Mouse (Mus musculus): ENCODE results near the gene Rln1. TPM values are rescaled to one million over a fixed set of nuclear protein-coding genes. Genes with fewer than 3 reads are reported as not detected.
A peak's percentile ranks its signal among the peaks of the same experiment; 100 is the strongest.

Rln1 gene
- total and polyA plus RNA-seq, 3 experiments, result not detected

- 0 out of 2 replicates have a peak overlapping the region, but pooled peaks have one; percentile 67 for H3K9ac ChIP-seq (ENCODE audit: insufficient read depth, low read depth)
- TF ChIP-seq RCOR1 (conservative IDR thresholded peaks at IDR 0.05; ENCODE audit: low read depth, low read length), result no peak
- no peak for TF ChIP-seq CHD2 (IDR thresholded peaks at IDR 0.05; ENCODE audit: low read length)
- peak; percentile 87 for TF ChIP-seq EP300 (IDR thresholded peaks at IDR 0.05; ENCODE audit: low read length)
- no peak for TF ChIP-seq UBTF (IDR thresholded peaks at IDR 0.05; ENCODE audit: low read depth, low read length)
- TF ChIP-seq TCF12 (IDR thresholded peaks at IDR 0.05; ENCODE audit: low read depth, low read length), result peak; percentile 77
- TF ChIP-seq MYC (IDR thresholded peaks at IDR 0.05; ENCODE audit: low read depth, low read length), result peak; percentile 74; the same call in 1 of the 2 replicates
- TF ChIP-seq IRF4 (IDR thresholded peaks at IDR 0.05; ENCODE audit: low read depth, low read length), result peak; percentile 84
- TF ChIP-seq CHD1 (IDR thresholded peaks at IDR 0.05; ENCODE audit: low read depth, low read length), result no peak
- TF ChIP-seq JUN (IDR thresholded peaks at IDR 0.05; ENCODE audit: insufficient read depth, low read depth, low read length), result peak; percentile 52; the same call in 1 of the 2 replicates
- peak; percentile 94 for TF ChIP-seq SIN3A (IDR thresholded peaks at IDR 0.05; ENCODE audit: low read length)
- TF ChIP-seq BHLHE40 (IDR thresholded peaks at IDR 0.05; ENCODE audit: low read depth, low read length), result peak; percentile 98
- no peak for TF ChIP-seq TBP (conservative IDR thresholded peaks at IDR 0.05; ENCODE audit: low read depth, low read length)
- peak; percentile 76 for TF ChIP-seq MEF2A (IDR thresholded peaks at IDR 0.05; ENCODE audit: borderline replicate concordance, low read depth, low read length)
- TF ChIP-seq ZKSCAN1 (IDR thresholded peaks at IDR 0.05; ENCODE audit: borderline replicate concordance, low read depth, low read length), result no peak
- no peak for TF ChIP-seq POLR2A (IDR thresholded peaks at IDR 0.05; ENCODE audit: low read depth, low read length)
- no peak for TF ChIP-seq USF2 (conservative IDR thresholded peaks at IDR 0.05; ENCODE audit: low read depth, low read length)
- no peak for TF ChIP-seq RAD21 (IDR thresholded peaks at IDR 0.05; ENCODE audit: low read depth, low read length)
- TF ChIP-seq USF1 (IDR thresholded peaks at IDR 0.05; ENCODE audit: low read depth, low read length), result no peak; the same call in 1 of the 2 replicates
- no peak for TF ChIP-seq NRF1 (IDR thresholded peaks at IDR 0.05; ENCODE audit: low read depth, low read length)
- no peak for TF ChIP-seq NELFE (IDR thresholded peaks at IDR 0.05; ENCODE audit: low read depth, low read length)
- no peak for TF ChIP-seq E2F4 (IDR thresholded peaks at IDR 0.05; ENCODE audit: insufficient replicate concordance, low read depth, low read length)
- no peak for TF ChIP-seq ZC3H11A (IDR thresholded peaks at IDR 0.05; ENCODE audit: low read depth, low read length)
- TF ChIP-seq ETS1 (conservative IDR thresholded peaks at IDR 0.05; ENCODE audit: low read depth, low read length), result peak; percentile 100
- no peak for TF ChIP-seq ZMIZ1 (IDR thresholded peaks at IDR 0.05; ENCODE audit: low read depth, low read length)
- no peak for TF ChIP-seq MAFK (IDR thresholded peaks at IDR 0.05; ENCODE audit: insufficient replicate concordance, low read length)
- TF ChIP-seq HCFC1 (IDR thresholded peaks at IDR 0.05; ENCODE audit: low read depth, low read length), result no peak
- no peak for TF ChIP-seq GABPA (IDR thresholded peaks at IDR 0.05; ENCODE audit: insufficient replicate concordance, low read depth, low read length)
- peak; percentile 74 for TF ChIP-seq MAX (IDR thresholded peaks at IDR 0.05; ENCODE audit: low read length)
- TF ChIP-seq MAZ (IDR thresholded peaks at IDR 0.05; ENCODE audit: low read depth, low read length), result no peak
- no peak for TF ChIP-seq SMC3 (IDR thresholded peaks at IDR 0.05; ENCODE audit: low read depth, low read length)
- peak; percentile 53; the same call in 1 of the 2 replicates for TF ChIP-seq ELF1 (IDR thresholded peaks at IDR 0.05; ENCODE audit: low read depth, low read length)
- TF ChIP-seq PAX5 (IDR thresholded peaks at IDR 0.05; ENCODE audit: low read length), result no peak
- TF ChIP-seq MXI1 (IDR thresholded peaks at IDR 0.05; ENCODE audit: low read depth, low read length), result peak; percentile 59; the same call in 1 of the 2 replicates
- TF ChIP-seq JUND (conservative IDR thresholded peaks at IDR 0.05; ENCODE audit: low read depth, low read length), result peak; percentile 66; the same call in 1 of the 2 replicates
- TF ChIP-seq KAT2A (IDR thresholded peaks at IDR 0.05; ENCODE audit: insufficient replicate concordance, low read length), result no peak
- TF ChIP-seq ZNF384 (IDR thresholded peaks at IDR 0.05; ENCODE audit: low read depth, low read length), result no peak
- no peak for TF ChIP-seq CTCF (conservative IDR thresholded peaks at IDR 0.05 in 1 of 2, IDR thresholded peaks at IDR 0.05 in 1 of 2; ENCODE audit: low read depth in 2 of 2, low read length in 2 of 2)
- no peak for TF ChIP-seq POLR2AphosphoS2 (IDR thresholded peaks at IDR 0.05; ENCODE audit: low read depth, low read length)
- peak overlapping the region; percentile 95; the same call in 1 of the 2 replicates for H3K4me2 ChIP-seq (ENCODE audit: insufficient read depth, low read depth, poor library complexity, severe bottlenecking)
- DNase-seq (ENCODE audit: extremely low read depth), result peak; percentile 89
- H3K79me2 ChIP-seq (replicated peaks; ENCODE audit: control insufficient read depth, extremely low read depth, insufficient read depth, poor library complexity, severe bottlenecking), result peaks cover 12% of the 10 kb centered on the region
- H3K4me3 ChIP-seq (replicated peaks in 1 of 3; ENCODE audit: low read depth in 2 of 3, low read length in 2 of 3, poor library complexity in 1 of 3), result peak overlapping the region in 1 of 3 experiments; percentile 11
- H3K9me3 ChIP-seq (replicated peaks; ENCODE audit: low read length), result no peaks in the 10 kb centered on the region
- dilution Hi-C loops (cut with MboI; ENCODE audit: extremely low pct_ligation_motif_present, extremely low pct_unique_long_range_greater_than_20kb, low sequenced_read_pairs) (no loop called here), in situ Hi-C loops (cut with MboI; ENCODE audit: low pct_ligation_motif_present, low pct_unique_long_range_greater_than_20kb, low sequenced_read_pairs) (loop anchor here (25.0 kb wide), 2 partner anchors 448 to 577 kb away; partner anchors contain the start of genes 9930021J03Rik and Ranbp6)
- peaks cover 1 to 24% of the 10 kb centered on the region in 2 experiments for H3K36me3 ChIP-seq (replicated peaks in 1 of 2; ENCODE audit: control insufficient read depth in 1 of 2, insufficient read depth in 1 of 2, low read length in 1 of 2)
- H3K4me1 ChIP-seq (ENCODE audit: control insufficient read depth in 1 of 2, insufficient read depth in 2 of 2), result peaks cover 21 to 50% of the 10 kb centered on the region in 2 experiments
- no peaks in the 10 kb centered on the region for H3K27me3 ChIP-seq (replicated peaks)
- H3K27ac ChIP-seq (ENCODE audit: insufficient read depth, low read depth), result peak overlapping the region; percentile 96
Measured at GRCm38 (mm10) chr19:29364076-29364475, 29.6 kb upstream of the Rln1 start.
